Mouse (Mus musculus): ENCODE data around the gene Exoc8. TPM values are rescaled to one million over a fixed set of nuclear protein-coding genes. Genes with fewer than 3 reads are reported as not detected.

The Exoc8 gene
- polyA plus RNA-seq, 1 experiment = 13.1 TPM

- Histone ChIP-seq H3K27me3 (ENCODE audit: control insufficient read depth, insufficient read depth, low read length) (no peaks in the 10 kb centered on the region), H3K27ac (ENCODE audit: control insufficient read depth, insufficient read depth, low read depth, low read length) (no peak overlapping the region), H3K36me3 (ENCODE audit: control insufficient read depth, insufficient read depth, low read length) (peaks cover 9% of the 10 kb centered on the region), H3K4me3 (ENCODE audit: control insufficient read depth, low read depth, low read length) (no peak overlapping the region), H3K4me1 (ENCODE audit: control insufficient read depth, insufficient read depth, low read length) (peaks cover 2% of the 10 kb centered on the region; the same call in 1 of the 2 replicates)
- TF ChIP-seq POLR2A (IDR thresholded peaks at IDR 0.05; ENCODE audit: control insufficient read depth, low read depth, low read length) = no peak
- TF ChIP-seq CTCF (IDR thresholded peaks at IDR 0.05; ENCODE audit: control insufficient read depth, insufficient read depth, insufficient replicate concordance, low read depth, low read length) = no peak
Measured at GRCm38 (mm10) chr8:124878946-124879526, 18.5 kb downstream of the Exoc8 start.

GRCm38 (mm10) chr8:124878141-124878540 lies 19.4 kb downstream of the Exoc8 start:
- Histone ChIP-seq H3K27me3 (ENCODE audit: control insufficient read depth, insufficient read depth, low read length) (no peaks in the 10 kb centered on the region), H3K36me3 (ENCODE audit: control insufficient read depth, insufficient read depth, low read length) (peaks cover 9% of the 10 kb centered on the region), H3K4me3 (ENCODE audit: control insufficient read depth, low read depth, low read length) (no peak overlapping the region), H3K4me1 (ENCODE audit: control insufficient read depth, insufficient read depth, low read length) (peaks cover 2% of the 10 kb centered on the region; the same call in 1 of the 2 replicates), H3K27ac (ENCODE audit: control insufficient read depth, insufficient read depth, low read depth, low read length) (no peak overlapping the region)
- TF ChIP-seq CTCF (IDR thresholded peaks at IDR 0.05; ENCODE audit: control insufficient read depth, insufficient read depth, insufficient replicate concordance, low read depth, low read length) (no peak), POLR2A (IDR thresholded peaks at IDR 0.05; ENCODE audit: control insufficient read depth, low read depth, low read length) (no peak)

GRCm38 (mm10) chr8:124872690-124873089 lies 24.8 kb downstream of the Exoc8 start:
- Histone ChIP-seq H3K4me1 (ENCODE audit: control insufficient read depth, insufficient read depth, low read length) (0 out of 2 replicates have a peak, but pooled peaks cover 2% of the 10 kb centered on the region), H3K27me3 (ENCODE audit: control insufficient read depth, insufficient read depth, low read length) (no peaks in the 10 kb centered on the region), H3K36me3 (ENCODE audit: control insufficient read depth, insufficient read depth, low read length) (peaks cover 1% of the 10 kb centered on the region), H3K4me3 (ENCODE audit: control insufficient read depth, low read depth, low read length) (no peak overlapping the region), H3K27ac (ENCODE audit: control insufficient read depth, insufficient read depth, low read depth, low read length) (no peak overlapping the region)
- TF ChIP-seq CTCF (IDR thresholded peaks at IDR 0.05; ENCODE audit: control insufficient read depth, insufficient read depth, insufficient replicate concordance, low read depth, low read length) (no peak), POLR2A (IDR thresholded peaks at IDR 0.05; ENCODE audit: control insufficient read depth, low read depth, low read length) (no peak)

GRCm38 (mm10) chr8:124872081-124872480 lies 25.4 kb downstream of the Exoc8 start:
- TF ChIP-seq CTCF (IDR thresholded peaks at IDR 0.05; ENCODE audit: control insufficient read depth, insufficient read depth, insufficient replicate concordance, low read depth, low read length) = no peak
- no peak for TF ChIP-seq POLR2A (IDR thresholded peaks at IDR 0.05; ENCODE audit: control insufficient read depth, low read depth, low read length)
- H3K27ac ChIP-seq (ENCODE audit: control insufficient read depth, insufficient read depth, low read depth, low read length) = no peak overlapping the region
- H3K27me3 ChIP-seq (ENCODE audit: control insufficient read depth, insufficient read depth, low read length) = no peaks in the 10 kb centered on the region
- no peak overlapping the region for H3K4me3 ChIP-seq (ENCODE audit: control insufficient read depth, low read depth, low read length)
- 0 out of 2 replicates have a peak, but pooled peaks cover 2% of the 10 kb centered on the region for H3K4me1 ChIP-seq (ENCODE audit: control insufficient read depth, insufficient read depth, low read length)
- peaks cover 1% of the 10 kb centered on the region for H3K36me3 ChIP-seq (ENCODE audit: control insufficient read depth, insufficient read depth, low read length)

- TF ChIP-seq POLR2A (IDR thresholded peaks at IDR 0.05; ENCODE audit: control insufficient read depth, low read depth, low read length) (no peak), CTCF (IDR thresholded peaks at IDR 0.05; ENCODE audit: control insufficient read depth, insufficient read depth, insufficient replicate concordance, low read depth, low read length) (no peak)
- Histone ChIP-seq H3K36me3 (ENCODE audit: control insufficient read depth, insufficient read depth, low read length) (peaks cover 1% of the 10 kb centered on the region), H3K4me3 (ENCODE audit: control insufficient read depth, low read depth, low read length) (no peak overlapping the region), H3K4me1 (ENCODE audit: control insufficient read depth, insufficient read depth, low read length) (0 out of 2 replicates have a peak, but pooled peaks cover 2% of the 10 kb centered on the region), H3K27ac (ENCODE audit: control insufficient read depth, insufficient read depth, low read depth, low read length) (no peak overlapping the region), H3K27me3 (ENCODE audit: control insufficient read depth, insufficient read depth, low read length) (no peaks in the 10 kb centered on the region)
Measured at GRCm38 (mm10) chr8:124871474-124871873, 26.0 kb downstream of the Exoc8 start.

- H3K4me1 ChIP-seq (ENCODE audit: control insufficient read depth, insufficient read depth, low read length) = 0 out of 2 replicates have a peak, but pooled peaks cover 2% of the 10 kb centered on the region
- H3K27ac ChIP-seq (ENCODE audit: control insufficient read depth, insufficient read depth, low read depth, low read length) = no peak overlapping the region
- no peaks in the 10 kb centered on the region for H3K27me3 ChIP-seq (ENCODE audit: control insufficient read depth, insufficient read depth, low read length)
- no peak overlapping the region for H3K4me3 ChIP-seq (ENCODE audit: control insufficient read depth, low read depth, low read length)
- H3K36me3 ChIP-seq (ENCODE audit: control insufficient read depth, insufficient read depth, low read length) = no peaks in the 10 kb centered on the region; the same call in none of the 2 replicates
- TF ChIP-seq CTCF (IDR thresholded peaks at IDR 0.05; ENCODE audit: control insufficient read depth, insufficient read depth, insufficient replicate concordance, low read depth, low read length) (no peak), POLR2A (IDR thresholded peaks at IDR 0.05; ENCODE audit: control insufficient read depth, low read depth, low read length) (no peak)
Measured at GRCm38 (mm10) chr8:124869708-124870107, 27.8 kb downstream of the Exoc8 start.

- TF ChIP-seq POLR2A (IDR thresholded peaks at IDR 0.05; ENCODE audit: control insufficient read depth, low read depth, low read length) = no peak
- TF ChIP-seq CTCF (IDR thresholded peaks at IDR 0.05; ENCODE audit: control insufficient read depth, insufficient read depth, insufficient replicate concordance, low read depth, low read length) = no peak
- Histone ChIP-seq H3K27ac (ENCODE audit: control insufficient read depth, insufficient read depth, low read depth, low read length) (no peak overlapping the region), H3K36me3 (ENCODE audit: control insufficient read depth, insufficient read depth, low read length) (no peaks in the 10 kb centered on the region), H3K4me1 (ENCODE audit: control insufficient read depth, insufficient read depth, low read length) (0 out of 2 replicates have a peak, but pooled peaks cover 2% of the 10 kb centered on the region), H3K27me3 (ENCODE audit: control insufficient read depth, insufficient read depth, low read length) (no peaks in the 10 kb centered on the region), H3K4me3 (ENCODE audit: control insufficient read depth, low read depth, low read length) (no peak overlapping the region)
Measured at GRCm38 (mm10) chr8:124867126-124867525, 30.4 kb downstream of the Exoc8 start.
